Mouse (Mus musculus): Measurements from ENCODE around the gene Gm21671.
A peak's percentile ranks its signal among the peaks of the same experiment; 100 is the strongest.
"Not testable (repeated sequence)": the region's sequence is repeated elsewhere in the genome, so short reads cannot be mapped to it uniquely, and the experiment has no call there.

Gene Gm21671

DNA sequence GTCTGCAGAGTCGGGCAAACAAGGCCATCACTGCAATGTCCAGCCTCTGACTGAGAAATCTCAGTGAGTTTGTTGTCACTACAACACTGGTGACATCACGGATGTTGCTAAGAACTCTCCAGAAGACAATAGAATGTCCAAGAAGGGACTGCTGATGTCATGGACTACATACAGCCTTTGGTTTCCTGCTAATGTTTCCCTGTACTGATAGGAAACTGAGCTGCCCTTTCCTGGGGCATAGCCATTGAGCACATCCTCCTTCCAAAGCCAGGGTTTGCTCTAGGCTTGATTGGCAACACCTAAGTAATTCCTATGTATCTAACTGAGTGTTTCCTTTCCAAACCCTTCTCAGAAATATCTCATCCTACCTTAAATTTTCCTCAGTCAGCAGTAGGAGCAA is at the start of gene Gm21671:
Gm21671 (minus strand) TSS at position 101 of the 400 bp plus-strand sequence.
- not testable (repeated sequence) for DNase-seq (ENCODE audit: extremely low spot score, low spot score)

DNA sequence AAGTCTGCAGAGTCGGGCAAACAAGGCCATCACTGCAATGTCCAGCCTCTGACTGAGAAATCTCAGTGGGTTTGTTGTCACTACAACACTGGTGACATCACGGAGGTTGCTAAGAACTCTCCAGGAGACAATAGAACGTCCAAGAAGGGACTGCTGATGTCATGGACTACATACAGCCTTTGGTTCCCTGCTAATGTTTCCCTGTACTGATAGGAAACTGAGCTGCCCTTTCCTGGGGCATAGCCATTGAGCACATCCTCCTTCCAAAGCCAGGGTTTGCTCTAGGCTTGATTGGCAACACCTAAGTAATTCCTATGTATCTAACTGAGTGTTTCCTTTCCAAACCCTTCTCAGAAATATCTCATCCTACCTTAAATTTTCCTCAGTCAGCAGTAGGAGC is 34.3 kb upstream of the Gm21671 start, which contains the start of gene Gm21698:
Gm21698 (minus strand) TSS at position 101 of the 400 bp plus-strand sequence.
- not testable (repeated sequence) for DNase-seq (ENCODE audit: extremely low spot score, low spot score)

DNA sequence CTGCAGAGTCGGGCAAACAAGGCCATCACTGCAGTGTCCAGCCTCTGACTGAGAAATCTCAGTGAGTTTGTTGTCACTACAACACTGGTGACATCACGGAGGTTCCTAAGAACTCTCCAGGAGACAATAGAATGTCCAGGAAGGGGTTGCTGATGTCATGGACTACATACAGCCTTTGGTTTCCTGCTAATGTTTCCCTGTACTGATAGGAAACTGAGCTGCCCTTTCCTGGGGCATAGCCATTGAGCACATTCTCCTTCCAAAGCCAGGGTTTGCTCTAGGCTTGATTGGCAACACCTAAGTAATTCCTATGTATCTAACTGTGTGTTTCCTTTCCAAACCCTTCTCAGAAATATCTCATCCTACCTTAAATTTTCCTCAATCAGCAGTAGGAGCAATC is 18.3 kb upstream of the Gm21671 start, which contains the start of gene Gm21680:
Gm21680 (minus strand) TSS at position 101 of the 400 bp plus-strand sequence.
- not testable (repeated sequence) for DNase-seq (ENCODE audit: extremely low spot score, low spot score)

GRCm38 (mm10) chr5:25957050-25957449 is 2.8 kb upstream of the Gm21671 start:
- not testable (repeated sequence) for DNase-seq (ENCODE audit: extremely low spot score, low spot score)

DNA sequence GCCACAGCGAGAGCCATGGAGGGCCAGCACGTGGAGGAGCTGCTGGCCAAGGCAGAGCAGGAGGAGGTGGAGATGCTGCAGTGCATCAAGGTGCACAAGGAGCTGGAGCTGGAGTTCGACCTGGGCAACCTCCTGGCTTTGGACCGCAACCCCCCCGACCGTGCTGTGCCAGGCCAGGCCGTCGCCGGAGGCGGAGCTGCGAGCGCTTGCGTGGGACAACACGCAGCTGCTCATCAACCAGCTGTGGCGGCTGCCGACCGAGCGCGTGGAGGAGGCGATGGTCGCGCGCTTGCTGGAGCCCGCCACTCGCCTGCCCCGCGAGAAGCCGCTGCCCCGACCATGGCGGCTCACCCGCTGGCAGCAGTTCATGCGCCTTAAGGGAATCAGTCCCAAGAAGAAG is 2.4 kb upstream of the Gm21671 start:
- DNase-seq (ENCODE audit: extremely low spot score, low spot score): peak; percentile 20

- DNase-seq (ENCODE audit: extremely low spot score, low spot score): peak; percentile 10
Observed at GRCm38 (mm10) chr5:25945391-25945790, 8.8 kb downstream of the Gm21671 start.

DNA sequence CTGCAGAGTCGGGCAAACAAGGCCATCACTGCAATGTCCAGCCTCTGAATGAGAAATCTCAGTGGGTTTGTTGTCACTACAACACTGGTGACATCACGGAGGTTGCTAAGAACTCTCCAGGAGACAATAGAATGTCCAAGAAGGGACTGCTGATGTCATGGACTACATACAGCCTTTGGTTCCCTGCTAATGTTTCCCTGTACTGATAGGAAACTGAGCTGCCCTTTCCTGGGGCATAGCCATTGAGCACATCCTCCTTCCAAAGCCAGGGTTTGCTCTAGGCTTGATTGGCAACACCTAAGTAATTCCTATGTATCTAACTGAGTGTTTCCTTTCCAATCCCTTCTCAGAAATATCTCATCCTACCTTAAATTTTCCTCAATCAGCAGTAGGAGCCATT is 11.9 kb downstream of the Gm21671 start, which contains the start of gene Gm21663:
Gm21663 (minus strand) TSS at position 101 of the 400 bp plus-strand sequence.
- not testable (repeated sequence) for DNase-seq (ENCODE audit: extremely low spot score, low spot score)
